Mouse (Mus musculus) megakaryocyte-erythroid progenitor cell, adult 5-6 weeks (primary cell): Measurements from ENCODE around the gene Rffl. TPM values are rescaled to one million over a fixed set of nuclear protein-coding genes. Genes with fewer than 3 reads are reported as not detected.
"Not testable (repeated sequence)": the region's sequence is repeated elsewhere in the genome, so short reads cannot be mapped to it uniquely, and the experiment has no call there.

Source experiments
- ATAC-seq: replicated peaks from 2 replicates; pipeline ENCODE4 v1.8.0; 2016; ENCODE audit warnings: mild to moderate bottlenecking, inconsistent platforms; ENCODE audit not compliant: severe bottlenecking, poor library complexity, low FRiP score, low TSS enrichment
- total RNA-seq, 2 experiments: library from RNA; stranded (forward) in 1 of 2; stranded (reverse) in 1 of 2; fragments of 200-1000, 215-1000 nt in 1 of 2; fragments of >200 nt in 1 of 2; fragmentation: Nextera tagmentation in 1 of 2; gene quantifications; 2 replicates each; pipeline ENCODE4 v1.2.3; 2014 to 2017

The Rffl gene
- total RNA-seq, 2 experiments from 2014 or later: 16.4 to 28.7 TPM

DNA sequence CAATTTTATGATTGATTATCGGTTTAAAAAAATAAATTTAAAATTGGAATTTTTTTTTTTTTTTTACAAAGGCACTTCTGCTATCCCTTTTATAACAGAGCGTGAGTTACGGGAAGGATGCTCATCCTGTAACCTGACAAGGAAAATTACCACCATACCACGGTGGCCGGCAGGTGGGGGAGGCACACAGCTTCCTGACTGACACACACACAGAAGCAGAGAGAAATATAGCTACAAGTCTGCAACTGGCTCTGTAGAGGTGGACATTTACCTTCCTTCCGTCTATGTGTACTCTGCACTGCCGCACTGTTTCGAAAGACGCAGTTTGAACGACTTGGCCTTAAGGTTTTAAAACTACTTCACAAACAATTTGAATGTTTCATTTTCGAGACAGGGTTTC lies 18.9 kb downstream of the Rffl start:
- ATAC-seq: no peak

DNA sequence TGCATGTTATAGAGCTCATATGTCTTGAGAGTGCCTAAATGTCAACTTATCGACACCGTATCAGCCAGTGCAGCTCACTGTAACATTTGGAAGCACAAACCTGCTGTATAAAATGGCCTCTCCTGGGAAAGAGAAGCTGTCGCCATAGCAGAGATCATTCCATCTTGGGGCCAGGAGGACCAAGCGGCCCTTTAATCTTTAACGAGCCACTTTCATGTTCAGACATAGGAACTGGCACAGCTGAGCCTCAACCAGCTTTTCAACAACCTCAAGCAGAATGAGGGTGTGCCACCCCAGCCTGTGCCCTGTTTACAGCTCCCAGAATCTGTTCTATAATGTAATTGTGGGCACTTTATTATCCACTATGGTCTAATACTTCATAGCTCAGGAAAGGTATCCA lies 20.8 kb downstream of the Rffl start:
- ATAC-seq: no peak

GRCm38 (mm10) chr11:82847571-82848000 lies 23.4 kb downstream of the Rffl start:
- peak; percentile 86 for ATAC-seq

DNA sequence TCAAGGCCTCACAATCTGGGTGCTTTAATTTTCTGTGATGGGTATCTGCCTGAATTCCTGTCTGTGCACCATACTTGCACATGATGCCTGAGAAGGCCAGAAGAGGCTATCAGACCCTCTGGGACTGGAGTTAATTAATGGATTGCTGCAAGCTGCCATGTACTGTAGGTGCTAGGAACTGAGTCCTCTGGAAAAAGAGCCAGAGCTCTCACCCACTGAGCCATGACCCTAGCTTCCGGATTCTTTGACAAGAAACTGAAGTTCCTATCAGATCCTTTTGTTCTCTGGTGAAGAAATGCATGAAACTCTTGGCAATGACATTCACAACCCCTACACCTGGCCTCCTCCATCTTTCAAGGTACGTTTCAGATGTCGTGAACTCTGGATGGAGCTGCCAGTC lies 24.1 kb downstream of the Rffl start:
- no peak for ATAC-seq

GRCm38 (mm10) chr11:82846079-82846436 lies 25.0 kb downstream of the Rffl start:
- ATAC-seq: peak; percentile 62

DNA sequence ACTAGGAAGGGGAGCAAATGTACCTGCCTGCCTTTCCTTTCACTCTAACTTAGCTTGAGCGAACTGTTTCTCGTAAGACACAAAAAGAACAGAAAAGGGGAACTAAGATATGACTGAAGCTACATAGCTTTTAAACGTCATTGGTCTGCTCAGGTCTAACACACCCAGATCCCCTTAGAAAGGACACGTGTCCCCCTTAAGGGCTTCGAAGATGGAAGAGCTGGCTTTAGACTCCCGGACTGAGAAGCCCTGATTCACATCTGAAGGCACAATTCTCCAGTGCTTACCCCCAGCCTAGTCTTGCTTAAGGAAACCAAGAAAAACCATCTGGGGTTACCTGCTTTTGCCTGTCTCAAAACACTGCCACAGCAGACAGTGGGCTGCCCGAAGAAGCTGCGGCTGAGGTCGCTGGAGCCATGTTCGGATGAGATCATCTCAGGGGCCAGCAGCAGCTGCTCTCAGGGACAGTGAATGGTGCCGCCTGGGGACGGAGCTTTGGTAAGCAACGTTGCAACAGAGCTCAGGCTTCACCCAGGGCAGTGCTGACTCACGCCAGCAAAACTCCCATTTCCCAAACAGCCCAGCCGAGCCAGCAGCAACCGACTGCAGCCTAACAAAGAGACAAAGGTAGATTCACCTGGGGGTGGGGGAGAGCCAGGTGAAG lies 25.5 kb downstream of the Rffl start:
- ATAC-seq: peak; percentile 70

- no peak for ATAC-seq
These were observed 26.1 kb downstream of the Rffl start for GRCm38 (mm10) chr11:82844771-82845414.

DNA sequence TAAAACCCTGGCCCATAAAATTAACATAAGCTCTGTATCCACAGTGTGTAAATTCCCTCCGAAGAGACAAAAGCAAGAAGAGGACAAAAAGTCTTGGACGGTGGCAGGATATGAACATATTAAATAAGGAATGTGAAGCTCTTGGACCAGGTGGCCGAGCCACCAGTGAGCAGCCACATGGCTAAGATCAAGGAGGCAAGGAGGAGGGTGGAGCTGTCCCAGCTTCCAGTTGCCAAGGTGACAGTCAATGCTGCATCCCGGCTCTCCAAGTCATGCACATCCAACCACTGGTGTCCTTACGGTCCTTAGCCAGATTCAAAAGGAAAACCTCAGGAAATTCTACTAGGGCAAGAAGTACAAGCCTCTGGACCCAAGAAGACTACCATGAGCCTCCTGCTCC lies 32.5 kb downstream of the Rffl start:
- ATAC-seq: no peak

GRCm38 (mm10) chr11:82837848-82838247 lies 33.2 kb downstream of the Rffl start:
- ATAC-seq: no peak; the same call in 1 of the 2 replicates

GRCm38 (mm10) chr11:82837192-82837591 lies 33.8 kb downstream of the Rffl start:
- no peak for ATAC-seq

DNA sequence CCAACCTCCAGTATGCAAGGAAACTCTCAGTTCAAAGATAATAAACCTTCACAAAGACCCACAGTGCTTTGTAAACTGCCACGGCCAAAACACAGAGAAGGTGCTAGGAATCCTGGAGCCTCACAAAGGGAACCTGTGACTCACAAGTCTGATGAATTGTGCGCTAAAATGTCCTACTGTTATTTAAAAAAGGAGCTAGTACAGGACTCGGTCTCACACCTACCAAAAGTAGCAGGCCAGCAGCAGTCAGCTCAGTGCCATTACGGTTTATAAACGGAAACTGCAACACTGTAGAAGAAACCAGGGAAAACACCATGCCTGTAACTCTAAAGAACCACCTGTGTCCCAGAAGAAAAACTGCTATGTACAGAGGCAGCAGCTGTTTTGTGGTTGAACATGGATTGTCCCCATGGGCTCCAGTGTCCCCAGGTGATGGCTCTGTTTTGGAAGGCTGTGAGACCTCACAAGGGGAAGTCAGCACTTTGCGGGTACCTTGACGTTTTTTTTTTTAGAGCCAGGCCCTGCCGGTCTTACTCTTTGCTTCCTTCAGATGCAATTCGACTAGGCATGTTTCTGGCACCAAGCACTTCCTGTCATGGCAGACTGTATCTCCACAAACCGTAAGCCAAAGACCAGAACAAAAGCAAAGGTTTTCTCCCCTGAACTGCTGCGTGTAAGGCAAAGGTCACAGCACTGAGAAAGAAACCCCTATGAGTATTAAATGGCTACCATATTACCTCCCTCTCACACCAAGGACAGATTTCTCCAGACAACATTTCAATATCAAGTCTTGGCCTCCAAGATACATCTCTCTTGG lies 35.2 kb downstream of the Rffl start:
- no peak for ATAC-seq

- not testable (repeated sequence) for ATAC-seq
These were observed 36.7 kb downstream of the Rffl start for GRCm38 (mm10) chr11:82834359-82834758.

GRCm38 (mm10) chr11:82833929-82834328 lies 37.1 kb downstream of the Rffl start:
- no peak for ATAC-seq

DNA sequence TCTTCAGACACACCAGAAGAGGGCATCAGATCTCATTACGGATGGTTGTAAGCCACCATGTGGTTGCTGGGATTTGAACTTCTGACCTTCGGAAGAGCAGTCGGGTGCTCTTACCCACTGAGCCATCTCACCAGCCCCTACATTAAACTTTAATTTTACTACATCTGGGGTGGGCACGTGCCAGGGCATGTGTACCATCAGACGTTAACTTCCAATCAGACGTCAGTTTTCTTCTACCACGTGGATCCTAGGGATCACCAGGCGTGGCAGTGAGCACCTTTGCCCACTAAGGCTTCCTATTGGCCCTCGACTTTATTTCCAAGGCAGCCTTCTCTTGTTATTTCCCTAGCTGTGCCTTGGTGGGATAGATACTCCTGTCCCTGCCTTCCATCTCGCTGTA lies 38.6 kb downstream of the Rffl start:
- not testable (repeated sequence) for ATAC-seq

- ATAC-seq: no peak
These were observed 39.8 kb downstream of the Rffl start for GRCm38 (mm10) chr11:82831008-82831893.

- ATAC-seq: no peak
These were observed 44.2 kb downstream of the Rffl start for GRCm38 (mm10) chr11:82826818-82827217.

GRCm38 (mm10) chr11:82820788-82821456 lies 50.1 kb downstream of the Rffl start:
- ATAC-seq: no peak

DNA sequence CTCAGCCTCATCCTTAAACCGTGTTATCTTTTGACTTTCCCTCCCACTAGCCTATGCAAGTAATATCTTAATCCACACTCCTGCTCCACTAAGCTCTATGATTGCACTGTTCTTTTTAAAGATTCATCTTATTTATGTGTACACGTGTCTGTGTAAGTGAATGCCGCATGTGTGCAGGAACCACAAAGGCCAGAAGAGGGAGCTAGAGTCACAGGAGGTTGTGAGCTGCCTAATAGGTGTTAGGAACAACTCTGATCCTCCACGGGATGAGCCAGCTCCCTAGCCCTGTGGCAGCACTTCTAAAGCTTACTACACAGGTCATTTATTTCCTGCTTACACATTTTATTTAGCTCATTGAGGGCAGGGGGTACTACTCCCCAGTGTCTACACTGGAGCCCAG lies 51.7 kb downstream of the Rffl start:
- ATAC-seq: peak; percentile 83

GRCm38 (mm10) chr11:82808485-82808884 lies 62.5 kb downstream of the Rffl start:
- no peak for ATAC-seq
